Mouse (Mus musculus) C2C12 (cell line): ENCODE data around the gene Olfr744.

Source experiments
- CEBPB ChIP-seq: IDR thresholded peaks from one replicate; pipeline ENCODE4 v1.6.1; 2011; ENCODE audit warnings: low read depth, mild to moderate bottlenecking, control low read depth, moderate library complexity
- CTCF ChIP-seq: IDR thresholded peaks from one replicate; pipeline ENCODE4 v1.5.1; 2011; ENCODE audit not compliant: control insufficient read depth, insufficient read depth, insufficient read length
- FOSL1 ChIP-seq: IDR thresholded peaks from one replicate; pipeline ENCODE4 v1.8.0; 2011; ENCODE audit warnings: mild to moderate bottlenecking, low read length; ENCODE audit not compliant: poor library complexity, insufficient read depth, severe bottlenecking
- MAX ChIP-seq: IDR thresholded peaks from one replicate; pipeline ENCODE4 v1.6.1; 2011; ENCODE audit warnings: mild to moderate bottlenecking, control low read depth
- MYOD1 ChIP-seq: IDR thresholded peaks from one replicate; pipeline ENCODE4 v1.6.1; 2011; ENCODE audit warnings: low read depth; ENCODE audit not compliant: control insufficient read depth, insufficient read length
- MYOG ChIP-seq: IDR thresholded peaks from one replicate; pipeline ENCODE4 v1.6.1; 2011; ENCODE audit not compliant: control insufficient read depth, insufficient read length; ENCODE audit errors: extremely low read depth
- USF1 ChIP-seq: IDR thresholded peaks from one replicate; pipeline ENCODE4 v1.6.1; 2011; ENCODE audit warnings: low read depth, mild to moderate bottlenecking, control low read depth, moderate library complexity

DNA sequence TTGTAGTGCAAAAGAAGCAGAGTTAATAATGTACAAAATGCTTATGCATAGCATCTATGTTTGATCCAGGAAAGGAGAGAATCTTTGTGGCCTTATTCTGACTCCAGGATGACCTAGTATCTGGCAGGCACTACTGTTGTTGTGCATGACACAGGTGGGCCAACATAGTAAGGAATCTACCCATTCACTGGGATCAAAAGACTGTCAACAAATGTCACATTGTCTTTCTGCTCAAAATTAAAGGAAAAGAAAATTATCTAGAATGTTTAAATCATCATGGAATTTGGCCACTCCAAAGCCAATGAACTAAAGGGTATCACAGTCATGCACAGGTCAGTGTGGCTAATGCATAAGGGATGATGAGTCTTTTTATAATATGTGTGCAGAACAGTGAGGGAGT, 32.1 kb downstream of the Olfr744 start, which contains the start of gene Olfr746:
- TF ChIP-seq CEBPB (no peak), CTCF (no peak), USF1 (no peak), FOSL1 (no peak), MYOD1 (no peak), MYOG (no peak), MAX (no peak)
